26 mouse cellular contexts compared by ENCODE assay signal in the genomic region with DNA sequence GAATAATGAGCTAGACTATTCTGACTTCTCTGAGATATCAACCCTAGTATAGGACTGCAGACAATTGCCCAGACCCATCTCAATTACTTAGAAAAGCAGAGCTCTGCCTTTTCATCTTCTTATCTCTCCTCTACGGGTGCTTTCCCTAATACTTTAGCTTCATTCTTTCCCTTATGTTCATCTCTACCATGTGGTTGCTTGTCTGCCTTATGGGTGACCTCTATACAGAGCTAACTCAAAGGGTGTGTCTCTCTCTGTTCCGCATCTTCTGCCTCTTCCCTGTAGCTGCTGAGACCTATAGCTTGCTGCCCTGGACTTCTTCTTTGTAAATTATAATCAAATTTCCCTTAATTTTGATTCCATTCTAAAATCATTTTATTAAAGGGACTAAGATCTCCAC.
DNase-seq lines count a peak whose midpoint lies in the region; ATAC-seq and TF ChIP-seq lines count a peak whose summit lies in the region.
"Had no signal": no experiment of that assay in that cellular context is flagged by ENCODE, and none has a peak within 500 bp of the region (broad histone marks: within the 10 kb centered on the region; RNA-seq: fewer than 3 reads in every experiment).

No protein-coding gene starts in this region.

- no peak for DNase-seq in liver
- peak; percentile 21 for DNase-seq in lung, postnatal 36 days
- no peak for DNase-seq in lung, postnatal 0 days (ENCODE audit: low spot score)
- no peak for DNase-seq in kidney, postnatal 10 days
- no peak for DNase-seq in cerebellum, postnatal 4 days (ENCODE audit: low spot score in 2 of 2)
- DNase-seq: adrenal gland, adult 2 months; adrenal gland, postnatal 25 days; B cell, adult 2 months; cerebellum, adult 18-20 months; cerebellum, adult 9-11 months; cerebellum, postnatal 36 days; embryo, embryonic 11 days; gastrocnemius, postnatal 36 days; heart, adult 11 months; heart, postnatal 4 days had no signal

- H3K4me3 ChIP-seq in liver, embryonic 12.5 days: no peak overlapping the region
- no peak overlapping the region for H3K4me3 ChIP-seq in lung, postnatal 0 days (ENCODE audit: low read depth, low read length)
- H3K4me3 ChIP-seq: embryonic facial prominence, embryonic 15.5 days; erythroblast, embryonic 14.5 days; forebrain, embryonic 10.5 days; heart, embryonic 13.5 days; hindbrain, embryonic 12.5 days had no signal

- peak; percentile 37; the same call in 1 of the 2 replicates for ATAC-seq in liver, embryonic 12.5 days
- ATAC-seq in lung, postnatal 0 days: no peak
- ATAC-seq in inflammation-experienced regulatory T-cells, adult 6 months: peak; percentile 71
- ATAC-seq: forebrain, embryonic 14.5 days; hindbrain, embryonic 16.5 days; Patski had no signal

- no peak for TF ChIP-seq EP300 in lung, postnatal 0 days (IDR thresholded peaks at IDR 0.05)

- WGBS in liver, embryonic 12.5 days (ENCODE audit: insufficient replicate concordance): 52% methylated on average over 2 of the region's 2 CpGs
- WGBS in lung, postnatal 0 days: 75% methylated on average over 2 of the region's 2 CpGs

- H3K27ac ChIP-seq in liver, embryonic 12.5 days: no peak overlapping the region
- no peak overlapping the region for H3K27ac ChIP-seq in lung, postnatal 0 days (ENCODE audit: low read length)
- H3K27ac ChIP-seq: embryonic facial prominence, embryonic 15.5 days; forebrain, embryonic 10.5 days; heart, embryonic 13.5 days; hindbrain, embryonic 12.5 days had no signal

- peaks cover 31% of the 10 kb centered on the region for H3K36me3 ChIP-seq in liver, embryonic 12.5 days
- H3K36me3 ChIP-seq in lung, postnatal 0 days (ENCODE audit: insufficient read depth, low read length): no peaks in the 10 kb centered on the region
- H3K36me3 ChIP-seq: embryonic facial prominence, embryonic 15.5 days; forebrain, embryonic 10.5 days; heart, embryonic 13.5 days; hindbrain, embryonic 12.5 days had no signal

- H3K4me1 ChIP-seq in liver, embryonic 12.5 days: no peaks in the 10 kb centered on the region
- no peaks in the 10 kb centered on the region for H3K4me1 ChIP-seq in lung, postnatal 0 days (ENCODE audit: insufficient read depth, low read depth, low read length)
- H3K4me1 ChIP-seq: embryonic facial prominence, embryonic 15.5 days; forebrain, embryonic 10.5 days; hindbrain, embryonic 12.5 days had no signal

- H3K4me2 ChIP-seq in liver, embryonic 12.5 days: no peak overlapping the region
- no peak overlapping the region for H3K4me2 ChIP-seq in lung, postnatal 0 days (replicated peaks; ENCODE audit: low read depth, low read length)
- H3K4me2 ChIP-seq: embryonic facial prominence, embryonic 15.5 days; heart, embryonic 13.5 days; hindbrain, embryonic 12.5 days had no signal

- no peak for TF ChIP-seq CTCF in lung, postnatal 0 days (IDR thresholded peaks at IDR 0.05)

- H3K9me3 ChIP-seq in liver, embryonic 12.5 days (replicated peaks): no peaks in the 10 kb centered on the region
- no peaks in the 10 kb centered on the region for H3K9me3 ChIP-seq in lung, postnatal 0 days (ENCODE audit: low read length)
- H3K9me3 ChIP-seq: embryonic facial prominence, embryonic 15.5 days; forebrain, embryonic 10.5 days; heart, embryonic 13.5 days; hindbrain, embryonic 12.5 days had no signal

- no peaks in the 10 kb centered on the region for H3K27me3 ChIP-seq in liver, embryonic 12.5 days (replicated peaks)
- no peaks in the 10 kb centered on the region for H3K27me3 ChIP-seq in lung, postnatal 0 days (replicated peaks; ENCODE audit: insufficient read depth, low read length)
- H3K27me3 ChIP-seq: CH12.LX; embryonic facial prominence, embryonic 15.5 days; heart, embryonic 13.5 days; hindbrain, embryonic 12.5 days had no signal

- no peak overlapping the region for H3K9ac ChIP-seq in liver, embryonic 12.5 days
- H3K9ac ChIP-seq in lung, postnatal 0 days (replicated peaks; ENCODE audit: low read depth): no peak overlapping the region
- H3K9ac ChIP-seq: embryonic facial prominence, embryonic 15.5 days; heart, embryonic 13.5 days; hindbrain, embryonic 12.5 days had no signal
